8 mouse cellular contexts compared by ENCODE assay signal in genomic region chr10:71159676-71160235, GRCm38 (mm10). TPM values are rescaled to one million over a fixed set of nuclear protein-coding genes. Genes with fewer than 3 reads are reported as not detected.
DNase-seq lines count a peak whose midpoint lies in the region; ATAC-seq and TF ChIP-seq lines count a peak whose summit lies in the region.

Gene Bicc1 (minus strand): TSS chr10:71159700.

- H3K4me1 ChIP-seq in thymus, adult 2 months (replicated peaks; ENCODE audit: control insufficient read depth, insufficient read depth, low read length) = no peaks in the 10 kb centered on the region
- H3K4me1 ChIP-seq in embryonic facial prominence, embryonic 12.5 days = 0 out of 2 replicates have a peak, but pooled peaks cover 4% of the 10 kb centered on the region
- H3K4me1 ChIP-seq in heart, embryonic 12.5 days (replicated peaks) = 0 out of 2 replicates have a peak, but pooled peaks cover 3% of the 10 kb centered on the region
- H3K4me1 ChIP-seq in kidney, postnatal 0 days (replicated peaks; ENCODE audit: insufficient read depth, low read length) = peaks cover 9% of the 10 kb centered on the region; the same call in 1 of the 2 replicates
- H3K4me1 ChIP-seq in lung, postnatal 0 days (ENCODE audit: insufficient read depth, low read depth, low read length) = no peaks in the 10 kb centered on the region

- H3K4me3 ChIP-seq in thymus, adult 2 months (ENCODE audit: control insufficient read depth, insufficient read depth, low read length) = peak within 1 kb of the TSS; percentile 6; the same call in 1 of the 2 replicates
- peak within 1 kb of the TSS; percentile 67 for H3K4me3 ChIP-seq in embryonic facial prominence, embryonic 12.5 days
- H3K4me3 ChIP-seq in heart, embryonic 12.5 days = peak within 1 kb of the TSS; percentile 86
- H3K4me3 ChIP-seq in kidney, postnatal 0 days (replicated peaks; ENCODE audit: low read depth, low read length) = peak within 1 kb of the TSS; percentile 66
- peak within 1 kb of the TSS; percentile 67 for H3K4me3 ChIP-seq in lung, postnatal 0 days (ENCODE audit: low read depth, low read length)

- H3K27me3 ChIP-seq in thymus, adult 2 months (ENCODE audit: control insufficient read depth, insufficient read depth, low read length) = no peaks in the 10 kb centered on the region
- peaks cover 9% of the 10 kb centered on the region; the same call in 1 of the 2 replicates for H3K27me3 ChIP-seq in embryonic facial prominence, embryonic 12.5 days
- peaks cover 14% of the 10 kb centered on the region for H3K27me3 ChIP-seq in heart, embryonic 12.5 days (replicated peaks)
- H3K27me3 ChIP-seq in kidney, postnatal 0 days (ENCODE audit: insufficient read depth, low read length) = no peaks in the 10 kb centered on the region
- no peaks in the 10 kb centered on the region for H3K27me3 ChIP-seq in lung, postnatal 0 days (replicated peaks; ENCODE audit: insufficient read depth, low read length)

- H3K36me3 ChIP-seq in thymus, adult 2 months (ENCODE audit: control insufficient read depth, insufficient read depth, low read length) = no peaks in the 10 kb centered on the region
- no peaks in the 10 kb centered on the region for H3K36me3 ChIP-seq in embryonic facial prominence, embryonic 12.5 days
- H3K36me3 ChIP-seq in heart, embryonic 12.5 days = no peaks in the 10 kb centered on the region
- no peaks in the 10 kb centered on the region for H3K36me3 ChIP-seq in kidney, postnatal 0 days (ENCODE audit: insufficient read depth, low read length)
- H3K36me3 ChIP-seq in lung, postnatal 0 days (ENCODE audit: insufficient read depth, low read length) = no peaks in the 10 kb centered on the region

- H3K9ac ChIP-seq in embryonic facial prominence, embryonic 12.5 days = peak within 1 kb of the TSS; percentile 88
- H3K9ac ChIP-seq in heart, embryonic 12.5 days = peak within 1 kb of the TSS; percentile 87
- H3K9ac ChIP-seq in kidney, postnatal 0 days (ENCODE audit: low read depth, low read length) = peak within 1 kb of the TSS; percentile 83
- H3K9ac ChIP-seq in lung, postnatal 0 days (replicated peaks; ENCODE audit: low read depth) = peak within 1 kb of the TSS; percentile 34

- DNase-seq in thymus, adult 2 months = no peak
- DNase-seq in thymus, postnatal 25 days = no peak
- peak; percentile 68 for DNase-seq in kidney, postnatal 0 days (ENCODE audit: low spot score)
- peak; percentile 45 for DNase-seq in lung, postnatal 0 days (ENCODE audit: low spot score)
- DNase-seq in retina, postnatal 1 day = peak; percentile 77

- no peaks in the 10 kb centered on the region for H3K9me3 ChIP-seq in embryonic facial prominence, embryonic 12.5 days
- 0 out of 2 replicates have a peak, but pooled peaks cover 3% of the 10 kb centered on the region for H3K9me3 ChIP-seq in heart, embryonic 12.5 days (replicated peaks)
- no peaks in the 10 kb centered on the region for H3K9me3 ChIP-seq in kidney, postnatal 0 days (replicated peaks; ENCODE audit: low read length)
- H3K9me3 ChIP-seq in lung, postnatal 0 days (ENCODE audit: low read length) = no peaks in the 10 kb centered on the region

- 10% methylated on average over 55 of the region's 69 CpGs for WGBS in thymus, adult 2 months
- WGBS in embryonic facial prominence, embryonic 12.5 days = 1% methylated on average over 33 of the region's 69 CpGs
- WGBS in heart, embryonic 12.5 days = 11% methylated on average over 54 of the region's 69 CpGs
- WGBS in kidney, postnatal 0 days = 2% methylated on average over 52 of the region's 69 CpGs
- whole genome bisulfite sequencing in lung, postnatal 0 days = 1% methylated on average over 33 of the region's 69 CpGs

- no peak for TF ChIP-seq CTCF in thymus, adult 2 months (IDR thresholded peaks at IDR 0.05; ENCODE audit: borderline replicate concordance, control insufficient read depth, extremely low read depth, insufficient read depth, low read length, poor library complexity)
- TF ChIP-seq CTCF in kidney, postnatal 0 days (IDR thresholded peaks at IDR 0.05; ENCODE audit: low read depth) = no peak
- no peak for TF ChIP-seq CTCF in lung, postnatal 0 days (IDR thresholded peaks at IDR 0.05)

- TF ChIP-seq EP300 in lung, postnatal 0 days (IDR thresholded peaks at IDR 0.05) = no peak

- no peak within 1 kb of the TSS for H3K27ac ChIP-seq in thymus, adult 2 months (ENCODE audit: control insufficient read depth, insufficient read depth, low read length)
- H3K27ac ChIP-seq in embryonic facial prominence, embryonic 12.5 days = peak within 1 kb of the TSS; percentile 69
- peak within 1 kb of the TSS; percentile 64 for H3K27ac ChIP-seq in heart, embryonic 12.5 days (ENCODE audit: poor library complexity, severe bottlenecking)
- peak within 1 kb of the TSS; percentile 92 for H3K27ac ChIP-seq in kidney, postnatal 0 days
- peak within 1 kb of the TSS; percentile 68 for H3K27ac ChIP-seq in lung, postnatal 0 days (ENCODE audit: low read length)

- ATAC-seq in embryonic facial prominence, embryonic 12.5 days (ENCODE audit: insufficient number of reproducible peaks, insufficient read depth, low FRiP score, low TSS enrichment) = peak; percentile 90
- peak; percentile 84 for ATAC-seq in heart, embryonic 12.5 days (ENCODE audit: insufficient number of reproducible peaks, low FRiP score)
- peak; percentile 84 for ATAC-seq in kidney, postnatal 0 days (replicated peaks; ENCODE audit: low FRiP score, low read depth)
- ATAC-seq in lung, postnatal 0 days = peak; percentile 94
- no peak for ATAC-seq in inflammation-experienced regulatory T-cells, adult 6 months

- no peak for TF ChIP-seq POLR2A in thymus, adult 2 months (IDR thresholded peaks at IDR 0.05; ENCODE audit: control insufficient read depth, extremely low read depth, insufficient read depth, low read length, poor library complexity)

- H3K4me2 ChIP-seq in embryonic facial prominence, embryonic 12.5 days (replicated peaks) = peak within 1 kb of the TSS; percentile 85
- peak within 1 kb of the TSS; percentile 93 for H3K4me2 ChIP-seq in heart, embryonic 12.5 days
- H3K4me2 ChIP-seq in kidney, postnatal 0 days (ENCODE audit: low read length) = peak within 1 kb of the TSS; percentile 78
- H3K4me2 ChIP-seq in lung, postnatal 0 days (replicated peaks; ENCODE audit: low read depth, low read length) = peak within 1 kb of the TSS; percentile 92

RNA-seq across cellular contexts. Expression of gene Bicc1, which starts in this region (rescaled TPM):
- 2.7 and 3.2 TPM in 2 replicates for polyA plus RNA-seq in thymus, adult 2 months (2012; rRNA removed)
- 22.8 and 24.2 TPM in 2 replicates for polyA plus RNA-seq in embryonic facial prominence, embryonic 12.5 days (2016; fragmentation: Nextera tagmentation; extraction: Ambion mirVana)
- polyA plus RNA-seq in heart, embryonic 12.5 days (2016; fragmentation: Nextera tagmentation; extraction: Ambion mirVana) = 21.7 and 24.2 TPM in 2 replicates
- polyA plus RNA-seq in kidney, postnatal 0 days (2015; fragmentation: Nextera tagmentation; extraction: Ambion mirVana) = 65.7 and 71.7 TPM in 2 replicates
- polyA plus RNA-seq in lung, postnatal 0 days (2015; fragmentation: Nextera tagmentation; extraction: Ambion mirVana) = 17.3 and 18.2 TPM in 2 replicates
- polyA plus RNA-seq in inflammation-experienced regulatory T-cells, adult 6 months (2017; shearing (Covaris generic)) = under 1 TPM in 1 of 3 experiments, not detected in 2; 0.27 TPM

Comparison
In these comparisons a context has a peak if more than half of its experiments do, and no peak if none do; other contexts are left out.
1. DNase-seq: peak in kidney, postnatal 0 days (single experiment), lung, postnatal 0 days (single experiment) and retina, postnatal 1 day (single experiment); none in thymus, adult 2 months (single experiment) and thymus, postnatal 25 days (single experiment).
2. H3K4me3 ChIP-seq: peak in every context shown above with its lines; median percentile 86 in heart, embryonic 12.5 days; 67 in embryonic facial prominence, embryonic 12.5 days; 67 in lung, postnatal 0 days; 66 in kidney, postnatal 0 days; 6 in thymus, adult 2 months.
3. H3K9ac ChIP-seq: peak in every context shown above with its lines; median percentile 88 in embryonic facial prominence, embryonic 12.5 days; 87 in heart, embryonic 12.5 days; 83 in kidney, postnatal 0 days; 34 in lung, postnatal 0 days.
4. Peak in every context shown above with its lines, with median percentiles within 50 percentile points of each other: H3K4me2 ChIP-seq.